In genomic region chr2:131178828-131179245, GRCm38 (mm10) we compare ENCODE assay signal across 8 mouse cellular contexts. TPM values are rescaled to one million over a fixed set of nuclear protein-coding genes. Genes with fewer than 3 reads are reported as not detected.
DNase-seq lines count a peak whose midpoint lies in the region; ATAC-seq lines count a peak whose summit lies in the region.

No protein-coding gene starts in this region.

- 0 out of 2 replicates have a peak, but pooled peaks cover under 1% of the 10 kb centered on the region for H3K27me3 ChIP-seq in heart, embryonic 14.5 days (ENCODE audit: control insufficient read depth, insufficient read depth, low read length)
- peaks cover 7% of the 10 kb centered on the region for H3K27me3 ChIP-seq in limb, embryonic 10.5 days (ENCODE audit: low read depth, poor library complexity, severe bottlenecking)

- H3K36me3 ChIP-seq in heart, embryonic 14.5 days (ENCODE audit: control insufficient read depth, insufficient read depth, low read length) = peaks cover 24% of the 10 kb centered on the region; the same call in 1 of the 2 replicates
- H3K36me3 ChIP-seq in limb, embryonic 10.5 days = peaks cover 33% of the 10 kb centered on the region

- no peak for ATAC-seq in heart, embryonic 14.5 days (ENCODE audit: insufficient number of reproducible peaks, insufficient read depth, low FRiP score, low read depth)
- no peak for ATAC-seq in monocyte, adult 5-6 weeks (replicated peaks; ENCODE audit: insufficient number of reproducible peaks, low FRiP score, low TSS enrichment, poor library complexity, severe bottlenecking)

- peak; percentile 26 for DNase-seq in retina, embryonic 14.5 days (ENCODE audit: low spot score)
- no peak for DNase-seq in retina, postnatal 1 day
- peak; percentile 65 for DNase-seq in cerebellum, postnatal 10 days
- no peak for DNase-seq in limb, embryonic 10.5 days (ENCODE audit: low spot score)
- DNase-seq in neural tube, embryonic 10.5 days (ENCODE audit: extremely low spot score, low spot score) = peak; percentile 53
- DNase-seq in right cerebral cortex, postnatal 14 days = no peak

- peak overlapping the region; percentile 95 for H3K4me2 ChIP-seq in heart, embryonic 14.5 days (ENCODE audit: low read length)

- H3K4me3 ChIP-seq in heart, embryonic 14.5 days (ENCODE audit: control insufficient read depth in 1 of 2, insufficient read depth in 1 of 2, low read depth in 1 of 2, low read length in 2 of 2) = peak overlapping the region; percentile 66 to 75
- peak overlapping the region; percentile 72 for H3K4me3 ChIP-seq in limb, embryonic 10.5 days

- H3K27ac ChIP-seq in heart, embryonic 14.5 days (replicated peaks in 1 of 2; ENCODE audit: control insufficient read depth in 1 of 2, insufficient read depth in 1 of 2, low read depth in 2 of 2, low read length in 2 of 2) = peak overlapping the region in 1 of 2 experiments; percentile 93; a peak in 1 of 4 replicates
- peak overlapping the region; percentile 91 for H3K27ac ChIP-seq in limb, embryonic 10.5 days

- no peaks in the 10 kb centered on the region for H3K9me3 ChIP-seq in heart, embryonic 14.5 days (ENCODE audit: control insufficient read depth, low read length)
- no peaks in the 10 kb centered on the region for H3K9me3 ChIP-seq in limb, embryonic 10.5 days (replicated peaks)

- whole genome bisulfite sequencing in heart, embryonic 14.5 days = 37% methylated on average over 26 of the region's 26 CpGs
- 41% methylated on average over 26 of the region's 26 CpGs for WGBS in limb, embryonic 10.5 days

- peaks cover 26 to 29% of the 10 kb centered on the region in 2 experiments for H3K4me1 ChIP-seq in heart, embryonic 14.5 days (ENCODE audit: control insufficient read depth in 2 of 2, insufficient read depth in 2 of 2, low read length in 2 of 2)
- H3K4me1 ChIP-seq in limb, embryonic 10.5 days = peaks cover 44% of the 10 kb centered on the region

- peak overlapping the region; percentile 94 for H3K9ac ChIP-seq in heart, embryonic 14.5 days (ENCODE audit: low read length)

RNA-seq across cellular contexts. Expression of gene Cenpb, which starts 1.0 kb away (rescaled TPM):
- 6.2 and 7.0 TPM in 2 replicates for polyA plus RNA-seq in heart, embryonic 14.5 days (2014; fragmentation: Nextera tagmentation; extraction: Ambion mirVana)
- polyA plus RNA-seq in limb, embryonic 10.5 days (2016; fragmentation: Nextera tagmentation; extraction: Ambion mirVana) = 7.7 and 8.9 TPM in 2 replicates
- total RNA-seq in monocyte, adult 5-6 weeks (2017) = 12.5 to 17.0 TPM (median 14.0 TPM) in 3 replicates

RNA-seq across cellular contexts. Expression of gene Cdc25b, which starts 7.9 kb away (rescaled TPM):
- 33.1 and 38.9 TPM in 2 replicates for polyA plus RNA-seq in heart, embryonic 14.5 days (2014; fragmentation: Nextera tagmentation; extraction: Ambion mirVana)
- 40.8 and 47.4 TPM in 2 replicates for polyA plus RNA-seq in limb, embryonic 10.5 days (2016; fragmentation: Nextera tagmentation; extraction: Ambion mirVana)
- total RNA-seq in monocyte, adult 5-6 weeks (2017) = 7.7 to 39.4 TPM (median 11.3 TPM) in 3 replicates

RNA-seq across cellular contexts. Expression of gene Spef1, which starts 8.2 kb away (rescaled TPM):
- polyA plus RNA-seq in heart, embryonic 14.5 days (2014; fragmentation: Nextera tagmentation; extraction: Ambion mirVana) = 2.0 and 2.4 TPM in 2 replicates
- polyA plus RNA-seq in limb, embryonic 10.5 days (2016; fragmentation: Nextera tagmentation; extraction: Ambion mirVana) = 1.7 and 3.4 TPM in 2 replicates
- total RNA-seq in monocyte, adult 5-6 weeks (2017) = 0.38 to 1.6 TPM in 2 of 3 replicates, not detected in the other

RNA-seq across cellular contexts. Expression of gene 1700037H04Rik, which starts 19.0 kb away (rescaled TPM):
- 71.0 and 80.3 TPM in 2 replicates for polyA plus RNA-seq in heart, embryonic 14.5 days (2014; fragmentation: Nextera tagmentation; extraction: Ambion mirVana)
- polyA plus RNA-seq in limb, embryonic 10.5 days (2016; fragmentation: Nextera tagmentation; extraction: Ambion mirVana) = 87.5 and 97.4 TPM in 2 replicates
- total RNA-seq in monocyte, adult 5-6 weeks (2017) = 4.0 to 11.8 TPM (median 5.2 TPM) in 3 replicates

RNA-seq across cellular contexts. Expression of gene Ap5s1, which starts 28.0 kb away (rescaled TPM):
- polyA plus RNA-seq in heart, embryonic 14.5 days (2014; fragmentation: Nextera tagmentation; extraction: Ambion mirVana) = 39.7 and 44.3 TPM in 2 replicates
- polyA plus RNA-seq in limb, embryonic 10.5 days (2016; fragmentation: Nextera tagmentation; extraction: Ambion mirVana) = 18.9 and 22.6 TPM in 2 replicates
- total RNA-seq in monocyte, adult 5-6 weeks (2017) = 3.0 to 15.2 TPM (median 13.2 TPM) in 3 replicates

Comparison
In these comparisons a context has a peak if more than half of its experiments do, and no peak if none do; other contexts are left out.
1. DNase-seq: peak in retina, embryonic 14.5 days (single experiment), cerebellum, postnatal 10 days (2 of 2) and neural tube, embryonic 10.5 days (single experiment); none in retina, postnatal 1 day (single experiment), limb, embryonic 10.5 days (single experiment) and right cerebral cortex, postnatal 14 days (single experiment).